Mouse (Mus musculus): ENCODE measurements at regions not wholly inside any gene's neighbourhood (a gene's known extent, or its start where the extent isn't known, plus 50 kb on each side); places are given as distances from the start of the nearest gene placed in this dataset.

DNA sequence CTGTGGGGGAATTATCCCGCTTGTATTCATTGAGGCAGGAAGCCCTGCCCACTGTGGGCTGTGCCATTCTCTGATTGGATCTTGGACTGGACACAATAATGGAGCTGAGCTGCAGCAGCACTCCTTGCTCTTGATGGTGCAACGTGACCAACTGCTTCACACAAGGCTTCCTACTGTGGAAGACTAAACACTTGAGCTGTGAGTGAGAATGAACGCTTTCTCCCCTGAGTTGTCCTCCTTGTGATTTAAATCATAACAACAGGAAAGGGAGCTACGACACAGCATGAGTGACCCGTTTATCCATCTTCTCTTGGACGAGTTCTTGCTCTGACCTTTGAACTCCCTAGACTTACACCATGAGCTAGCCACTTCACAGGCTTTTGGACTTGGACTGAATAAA, 171.0 kb upstream of the Cops8 start:
- TF ChIP-seq CTCF (IDR thresholded peaks at IDR 0.05; ENCODE audit: borderline replicate concordance, control insufficient read depth, extremely low read depth, insufficient read depth, low read length, poor library complexity) (no peak), POLR2A (IDR thresholded peaks at IDR 0.05; ENCODE audit: control insufficient read depth, extremely low read depth, insufficient read depth, low read length, poor library complexity) (no peak)
